Mouse (Mus musculus) MEL (cell line): ENCODE results near the gene Auts2. TPM values are rescaled to one million over a fixed set of nuclear protein-coding genes. Genes with fewer than 3 reads are reported as not detected.

Source experiments
- DNase-seq: peaks from one replicate; pipeline ENCODE4 v3.0.0; 2011; ENCODE audit warnings: low read depth, low spot score
- H3K27ac ChIP-seq: 2 replicates; pipeline ENCODE4 v1.5.1; 2012; ENCODE audit warnings: low read depth, mild to moderate bottlenecking, control low read depth, low read length, moderate library complexity; ENCODE audit not compliant: control insufficient read depth
- H3K27me3 ChIP-seq, 2 experiments: fragments of 150-350 bp in 1 of 2; sonication (generic) in 1 of 2; 2 replicates each; pipeline ENCODE4 v1.6.1; 2012; ENCODE audit warnings: low read length in 2 of 2, mild to moderate bottlenecking in 2 of 2, improper control_type of control experiment in 1 of 2, moderate library complexity in 1 of 2; ENCODE audit not compliant: insufficient read depth in 2 of 2, control insufficient read depth in 1 of 2
- H3K36me3 ChIP-seq, 2 experiments: 2 replicates each; pipeline ENCODE4 v1.6.1; 2012 to 2014; ENCODE audit warnings: low read length in 2 of 2, improper control_type of control experiment in 1 of 2, inconsistent platforms in 1 of 2, mild to moderate bottlenecking in 1 of 2; ENCODE audit not compliant: insufficient read depth in 2 of 2, control insufficient read depth in 1 of 2
- H3K4me1 ChIP-seq, 2 experiments: fragments of 150-350 bp in 1 of 2; sonication (generic) in 1 of 2; 2 replicates each; pipeline ENCODE4 v1.6.1; 2012; ENCODE audit warnings: low read length in 2 of 2, improper control_type of control experiment in 1 of 2, mild to moderate bottlenecking in 1 of 2; ENCODE audit not compliant: insufficient read depth in 2 of 2, control insufficient read depth in 1 of 2
- H3K4me3 ChIP-seq, 2 experiments: fragments of 150-350 bp in 1 of 2; sonication (generic) in 1 of 2; 2 replicates each; pipeline ENCODE4 v1.5.1; 2012; ENCODE audit warnings: low read depth in 2 of 2, low read length in 2 of 2, mild to moderate bottlenecking in 2 of 2, moderate library complexity in 2 of 2, control low read depth in 1 of 2, improper control_type of control experiment in 1 of 2; ENCODE audit not compliant: control insufficient read depth in 1 of 2, insufficient read depth in 1 of 2
- H3K79me2 ChIP-seq: 2 replicates; pipeline ENCODE4 v1.6.1; 2012; ENCODE audit warnings: mild to moderate bottlenecking, low read length, moderate library complexity; ENCODE audit not compliant: control insufficient read depth, poor library complexity, insufficient read depth
- H3K9ac ChIP-seq: 2 replicates; pipeline ENCODE4 v1.6.1; 2012; ENCODE audit warnings: low read depth, mild to moderate bottlenecking, control low read depth, low read length, moderate library complexity; ENCODE audit not compliant: control insufficient read depth, poor library complexity, severe bottlenecking
- H3K9me3 ChIP-seq: fragments of 150-350 bp; sonication (generic); replicated peaks from 2 replicates; pipeline ENCODE4 v1.6.1; 2012; ENCODE audit warnings: mild to moderate bottlenecking, low read length, improper control_type of control experiment, moderate library complexity; ENCODE audit not compliant: insufficient read depth
- BHLHE40 ChIP-seq: IDR thresholded peaks from 2 replicates; pipeline ENCODE4 v1.6.1; 2012; ENCODE audit warnings: low read depth, mild to moderate bottlenecking, inconsistent platforms, low read length, improper control_type of control experiment, borderline replicate concordance
- ELF1 ChIP-seq: IDR thresholded peaks from 2 replicates; pipeline ENCODE4 v1.6.1; 2014; ENCODE audit warnings: low read depth, mild to moderate bottlenecking, inconsistent platforms, low read length, improper control_type of control experiment, moderate library complexity
- EP300 ChIP-seq, 2 experiments: IDR thresholded peaks; 2 replicates each; pipeline ENCODE4 v1.6.1; 2011; ENCODE audit warnings: improper control_type of control experiment in 2 of 2, low read length in 2 of 2, low read depth in 1 of 2, mild to moderate bottlenecking in 1 of 2
- ETS1 ChIP-seq: IDR thresholded peaks from 2 replicates; pipeline ENCODE4 v1.6.1; 2012; ENCODE audit warnings: low read depth, mild to moderate bottlenecking, inconsistent platforms, low read length, improper control_type of control experiment, moderate library complexity
- GABPA ChIP-seq: IDR thresholded peaks from 2 replicates; pipeline ENCODE4 v1.6.1; 2012; ENCODE audit warnings: low read depth, mild to moderate bottlenecking, inconsistent platforms, low read length, improper control_type of control experiment, moderate library complexity
- HCFC1 ChIP-seq: IDR thresholded peaks from 2 replicates; pipeline ENCODE4 v1.6.1; 2012; ENCODE audit warnings: low read depth, mild to moderate bottlenecking, inconsistent platforms, low read length, improper control_type of control experiment, moderate library complexity
- JUND ChIP-seq: IDR thresholded peaks from 2 replicates; pipeline ENCODE4 v1.6.1; 2011; ENCODE audit warnings: low read depth, mild to moderate bottlenecking, improper control_type of control experiment, low read length
- KAT2A ChIP-seq: conservative IDR thresholded peaks from 2 replicates; pipeline ENCODE4 v1.6.1; 2012; ENCODE audit warnings: low read depth, low read length, improper control_type of control experiment, inconsistent platforms
- MAX ChIP-seq: IDR thresholded peaks from 2 replicates; pipeline ENCODE4 v1.6.1; 2011; ENCODE audit warnings: low read length, improper control_type of control experiment
- MEF2A ChIP-seq: IDR thresholded peaks from 2 replicates; pipeline ENCODE4 v1.6.1; 2014; ENCODE audit warnings: low read depth, mild to moderate bottlenecking, inconsistent platforms, low read length, improper control_type of control experiment; ENCODE audit not compliant: poor library complexity, insufficient replicate concordance, severe bottlenecking; ENCODE audit errors: extremely low read depth
- MXI1 ChIP-seq: IDR thresholded peaks from 2 replicates; pipeline ENCODE4 v1.6.1; 2011; ENCODE audit warnings: mild to moderate bottlenecking, low read depth, low read length, improper control_type of control experiment
- MYC ChIP-seq: IDR thresholded peaks from 2 replicates; pipeline ENCODE4 v1.6.1; 2011; ENCODE audit warnings: low read depth, mild to moderate bottlenecking, low read length, improper control_type of control experiment, moderate library complexity
- NELFE ChIP-seq: IDR thresholded peaks from 2 replicates; pipeline ENCODE4 v1.6.1; 2011; ENCODE audit warnings: low read depth, low read length, improper control_type of control experiment
- NRF1 ChIP-seq: IDR thresholded peaks from 2 replicates; pipeline ENCODE4 v1.6.1; 2014; ENCODE audit warnings: low read depth, mild to moderate bottlenecking, inconsistent platforms, low read length, improper control_type of control experiment, moderate library complexity; ENCODE audit not compliant: poor library complexity, insufficient read depth, severe bottlenecking
- POLR2A ChIP-seq, 2 experiments: IDR thresholded peaks; 2 replicates each; pipeline ENCODE4 v1.6.1; 2011 to 2012; ENCODE audit warnings: low read length in 2 of 2, mild to moderate bottlenecking in 2 of 2, control low read depth in 1 of 2, improper control_type of control experiment in 1 of 2, low read depth in 1 of 2, moderate library complexity in 1 of 2; ENCODE audit not compliant: control insufficient read depth in 1 of 2, insufficient read depth in 1 of 2, poor library complexity in 1 of 2
- RAD21 ChIP-seq: IDR thresholded peaks from 2 replicates; pipeline ENCODE4 v1.6.1; 2011; ENCODE audit warnings: mild to moderate bottlenecking, low read depth, low read length, improper control_type of control experiment
- SMC3 ChIP-seq: IDR thresholded peaks from 2 replicates; pipeline ENCODE4 v1.6.1; 2011; ENCODE audit warnings: low read depth, low read length, improper control_type of control experiment
- TAL1 ChIP-seq: IDR thresholded peaks from 2 replicates; pipeline ENCODE4 v1.6.1; 2012; ENCODE audit warnings: mild to moderate bottlenecking, inconsistent platforms, low read length, moderate library complexity, mixed read lengths
- TBP ChIP-seq: IDR thresholded peaks from 2 replicates; pipeline ENCODE4 v1.8.0; 2011; ENCODE audit warnings: low read depth, low read length, improper control_type of control experiment
- USF1 ChIP-seq: IDR thresholded peaks from 2 replicates; pipeline ENCODE4 v1.6.1; 2014; ENCODE audit warnings: low read depth, mild to moderate bottlenecking, inconsistent platforms, low read length, improper control_type of control experiment, moderate library complexity
- USF2 ChIP-seq, 2 experiments: IDR thresholded peaks; 2 replicates each; pipeline ENCODE4 v1.6.1; 2011 to 2012; ENCODE audit warnings: improper control_type of control experiment in 2 of 2, low read length in 2 of 2, borderline replicate concordance in 1 of 2, inconsistent platforms in 1 of 2, low read depth in 1 of 2, mild to moderate bottlenecking in 1 of 2; ENCODE audit not compliant: insufficient read depth in 1 of 2
- ZC3H11A ChIP-seq: IDR thresholded peaks from 2 replicates; pipeline ENCODE4 v1.6.1; 2012; ENCODE audit warnings: low read depth, mild to moderate bottlenecking, inconsistent platforms, low read length, improper control_type of control experiment
- ZNF384 ChIP-seq: IDR thresholded peaks from 2 replicates; pipeline ENCODE4 v1.6.1; 2012; ENCODE audit warnings: low read depth, mild to moderate bottlenecking, inconsistent platforms, low read length, improper control_type of control experiment
- polyA plus RNA-seq, 2 experiments: library from polyadenylated mRNA; stranded (reverse) in 1 of 2; unstranded in 1 of 2; fragments of >175 nt in 1 of 2; fragments of >200 nt in 1 of 2; gene quantifications; 2 replicates each; pipeline versions ENCODE4 v1.2.1 to v1.2.4; 2012; ENCODE audit warnings: low replicate concordance in 2 of 2, low read depth in 1 of 2; ENCODE audit not compliant: insufficient read length in 2 of 2, insufficient read depth in 1 of 2, missing spikeins in 1 of 2
- total RNA-seq: library from RNA; depleted of rRNA; stranded (reverse); fragments of 300-350 nt; gene quantifications from 2 replicates; pipeline ENCODE4 v1.2.3, GENCODE M21; 2012

The Auts2 gene
- total and polyA plus RNA-seq, 3 experiments, result not detected

DNA sequence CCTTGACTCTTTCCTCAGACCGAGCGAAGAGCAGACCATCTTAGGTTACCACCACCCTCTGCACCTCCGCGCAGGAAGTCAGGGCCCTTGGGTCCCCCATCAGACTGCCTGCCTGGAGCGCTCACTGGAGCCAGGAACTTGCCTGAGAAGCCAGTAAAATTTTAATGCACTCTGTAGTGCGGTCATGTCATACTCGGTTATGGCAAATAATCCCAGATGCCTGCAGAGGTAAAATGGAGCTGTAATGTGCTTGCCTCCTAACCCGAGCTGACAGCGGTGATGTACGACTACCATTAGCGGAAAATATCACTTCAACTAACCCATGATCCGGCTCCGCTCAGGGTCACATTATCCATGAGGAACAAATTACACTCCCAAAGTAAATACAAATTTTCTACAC, 783.7 kb downstream of the Auts2 start:
- DNase-seq, result no peak
- Histone ChIP-seq H3K9me3 (no peaks in the 10 kb centered on the region), H3K79me2 (no peaks in the 10 kb centered on the region), H3K9ac (no peak overlapping the region), H3K27ac (no peak overlapping the region), H3K4me3 (no peak overlapping the region), H3K27me3 (no peaks in the 10 kb centered on the region), H3K4me1 (no peaks in the 10 kb centered on the region), H3K36me3 (no peaks in the 10 kb centered on the region)
- TF ChIP-seq TBP (no peak), NRF1 (no peak), MXI1 (no peak), RAD21 (no peak), MAX (no peak), USF2 (IDR thresholded peaks at IDR 0.05; ENCODE audit: borderline replicate concordance in 1 of 2, insufficient read depth in 1 of 2, low read depth in 1 of 2, low read length in 2 of 2) (no peak), SMC3 (no peak), TAL1 (no peak)

DNA sequence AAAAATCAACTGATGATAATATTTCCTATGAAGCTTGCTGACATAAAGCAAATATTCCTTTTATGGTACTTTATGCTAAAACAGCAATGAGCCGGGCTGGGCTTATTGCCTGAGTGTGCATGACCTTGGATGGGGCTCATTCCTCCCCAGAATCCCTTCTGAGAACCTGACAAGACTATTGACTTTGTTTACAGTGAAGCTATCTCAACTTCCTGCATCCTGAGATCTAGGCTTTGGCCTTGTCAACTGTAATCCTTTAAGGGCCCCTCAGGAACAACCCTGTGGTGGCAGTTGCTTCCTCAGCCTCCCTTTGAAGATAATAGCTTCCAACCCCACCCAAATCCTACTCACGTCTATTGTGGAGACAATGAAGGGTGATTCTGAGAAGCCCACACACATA, 792.8 kb downstream of the Auts2 start:
- Histone ChIP-seq H3K27me3 (no peaks in the 10 kb centered on the region), H3K79me2 (no peaks in the 10 kb centered on the region), H3K9me3 (no peaks in the 10 kb centered on the region), H3K9ac (no peak overlapping the region), H3K4me3 (no peak overlapping the region), H3K27ac (no peak overlapping the region), H3K4me1 (no peaks in the 10 kb centered on the region), H3K36me3 (no peaks in the 10 kb centered on the region)
- DNase-seq, result no peak
- TF ChIP-seq MXI1, result no peak
- no peak for TF ChIP-seq RAD21
- no peak for TF ChIP-seq NRF1
- TF ChIP-seq ZNF384, result no peak
- TF ChIP-seq MAX, result no peak
- TF ChIP-seq MYC, result no peak
- TF ChIP-seq USF1, result no peak
- no peak for TF ChIP-seq ZC3H11A
- no peak for TF ChIP-seq JUND

DNA sequence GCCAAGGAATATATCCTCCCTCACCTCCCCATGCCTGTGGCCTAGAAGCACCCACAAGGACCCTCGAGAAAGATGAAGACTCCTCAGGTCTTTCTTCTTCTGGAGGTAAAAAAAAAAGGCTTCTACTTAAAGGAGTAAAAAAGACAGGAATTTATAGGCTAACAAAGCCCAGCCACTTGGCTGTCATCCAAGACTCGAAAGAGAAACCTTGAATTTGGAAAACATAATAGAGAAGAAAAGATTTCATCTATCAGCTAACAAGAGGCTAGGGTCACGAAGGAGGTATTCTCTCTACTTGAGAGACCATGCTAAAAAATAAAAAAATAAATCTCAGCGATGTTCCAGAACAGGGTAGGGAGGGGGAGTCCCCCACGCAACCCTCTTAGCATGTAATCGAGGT, 793.9 kb downstream of the Auts2 start:
- Histone ChIP-seq H3K4me1 (no peaks in the 10 kb centered on the region), H3K36me3 (no peaks in the 10 kb centered on the region), H3K9ac (no peak overlapping the region), H3K27me3 (no peaks in the 10 kb centered on the region), H3K9me3 (no peaks in the 10 kb centered on the region), H3K27ac (no peak overlapping the region), H3K4me3 (no peak overlapping the region), H3K79me2 (no peaks in the 10 kb centered on the region)
- no peak for TF ChIP-seq KAT2A
- TF ChIP-seq NELFE, result no peak
- TF ChIP-seq ELF1, result no peak
- no peak for TF ChIP-seq ZNF384
- no peak for TF ChIP-seq POLR2A (IDR thresholded peaks at IDR 0.05; ENCODE audit: control insufficient read depth in 1 of 2, insufficient read depth in 1 of 2, low read depth in 1 of 2, low read length in 2 of 2, poor library complexity in 1 of 2)
- no peak for TF ChIP-seq EP300 (IDR thresholded peaks at IDR 0.05; ENCODE audit: low read depth in 1 of 2, low read length in 2 of 2)
- TF ChIP-seq BHLHE40, result no peak
- no peak for TF ChIP-seq TAL1
- no peak for TF ChIP-seq MEF2A
- no peak for TF ChIP-seq ETS1
- no peak for TF ChIP-seq HCFC1
- TF ChIP-seq NRF1, result no peak
- TF ChIP-seq USF2 (IDR thresholded peaks at IDR 0.05; ENCODE audit: borderline replicate concordance in 1 of 2, insufficient read depth in 1 of 2, low read depth in 1 of 2, low read length in 2 of 2), result no peak
- no peak for TF ChIP-seq GABPA
- DNase-seq, result no peak
